Mouse (Mus musculus) limb, embryonic 11.5 days (tissue): Measurements from ENCODE around the gene Swsap1. TPM values are rescaled to one million over a fixed set of nuclear protein-coding genes. Genes with fewer than 3 reads are reported as not detected.
A peak's percentile ranks its signal among the peaks of the same experiment; 100 is the strongest.

Experiments used
- ATAC-seq: fragments of 200-750 bp; cut with Nextera tagmentation; 2 replicates; pipeline ENCODE4 v1.8.0; 2017; ENCODE audit warnings: low read depth; ENCODE audit not compliant: insufficient number of reproducible peaks, low FRiP score, low TSS enrichment
- DNase-seq: peaks from one replicate; pipeline ENCODE4 v3.0.0-alpha.2; 2015; ENCODE audit warnings: low spot score
- H3K27ac ChIP-seq: fragments of 300-500 bp; sonication (generic); replicated peaks from 2 replicates; pipeline ENCODE4 v1.5.1; 2014; ENCODE audit warnings: low read depth, mild to moderate bottlenecking, low read length
- H3K27me3 ChIP-seq: fragments of 300-500 bp; sonication (generic); 2 replicates; pipeline ENCODE4 v1.6.1; 2014; ENCODE audit warnings: mild to moderate bottlenecking, low read length, mixed read lengths; ENCODE audit not compliant: control insufficient read depth, insufficient read depth
- H3K36me3 ChIP-seq: fragments of 300-500 bp; sonication (generic); 2 replicates; pipeline ENCODE4 v1.6.1; 2014; ENCODE audit warnings: mild to moderate bottlenecking, low read length, moderate library complexity, mixed read lengths; ENCODE audit not compliant: control insufficient read depth, insufficient read depth
- H3K4me1 ChIP-seq: fragments of 300-500 bp; sonication (generic); 2 replicates; pipeline ENCODE4 v1.6.1; 2014; ENCODE audit warnings: low read length, mixed read lengths; ENCODE audit not compliant: control insufficient read depth, insufficient read depth
- H3K4me2 ChIP-seq: fragments of 300-500 bp; sonication (generic); 2 replicates; pipeline ENCODE4 v1.6.1; 2014; ENCODE audit warnings: low read depth, mild to moderate bottlenecking, moderate library complexity; ENCODE audit not compliant: severe bottlenecking
- H3K4me3 ChIP-seq: fragments of 300-500 bp; sonication (generic); 2 replicates; pipeline ENCODE4 v1.5.1; 2014; ENCODE audit warnings: low read depth, low read length
- H3K9ac ChIP-seq: fragments of 300-500 bp; sonication (generic); 2 replicates; pipeline ENCODE4 v1.6.1; 2014; ENCODE audit warnings: mild to moderate bottlenecking, low read length
- H3K9me3 ChIP-seq: fragments of 300-500 bp; sonication (generic); 2 replicates; pipeline ENCODE4 v1.6.1; 2016; ENCODE audit warnings: low read length; ENCODE audit not compliant: control insufficient read depth
- WGBS: fragments of 180-500 bp; shearing (Covaris S2); extraction: QIAGEN DNeasy Blood & Tissue Kit; methylation state at CpG from one replicate; pipeline ENCODE4 v1.1.7; 2014; 5-methylcytosine and 5-hydroxymethylcytosine counted together
- polyA plus RNA-seq: library from polyadenylated mRNA; unstranded; fragments of >200 nt; fragmentation: Nextera tagmentation; extraction: Ambion mirVana; gene quantifications from 2 replicates; pipeline ENCODE4 v1.2.1, GENCODE M21; 2014

The Swsap1 gene
- polyA plus RNA-seq, 1 experiment from 2014 or later, result 17.4 TPM

DNA sequence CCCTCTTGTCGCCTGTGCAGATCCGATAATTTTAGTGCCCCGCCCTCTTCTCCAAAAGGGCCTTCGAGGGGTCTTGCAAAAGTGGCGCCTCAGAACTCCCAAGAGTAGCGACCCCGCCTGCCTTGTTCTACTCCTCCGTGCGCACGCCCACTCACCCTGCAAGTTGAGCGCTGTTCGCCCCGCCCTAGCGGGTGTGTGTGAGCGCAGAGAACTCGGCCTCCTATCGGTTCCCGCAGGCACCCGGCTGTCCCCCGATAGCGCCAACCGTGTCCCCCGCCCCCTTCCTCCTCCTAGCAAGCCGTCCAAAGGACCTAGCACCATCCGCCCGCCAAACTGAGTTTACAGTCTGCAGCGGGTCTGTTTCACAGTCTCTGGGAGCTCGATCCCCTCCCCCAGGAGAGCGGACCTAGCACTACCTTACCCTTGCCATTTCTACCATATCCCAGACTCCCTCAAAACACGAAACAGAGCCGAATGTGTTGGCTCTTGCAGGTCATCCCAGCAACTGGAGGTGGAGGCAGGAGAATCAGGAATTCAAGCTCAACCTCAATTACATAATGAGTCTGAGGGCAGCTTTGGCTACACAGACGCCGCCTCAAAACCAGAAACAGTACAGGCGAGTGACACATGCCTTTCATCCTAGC lies 7.0 kb downstream of the Swsap1 start:
- peaks cover 36% of the 10 kb centered on the region for H3K27me3 ChIP-seq
- WGBS, result 3% methylated on average over 34 of the region's 34 CpGs
- H3K27ac ChIP-seq, result no peak overlapping the region
- H3K4me3 ChIP-seq, result peak overlapping the region; percentile 38
- peaks cover 6% of the 10 kb centered on the region; the same call in 1 of the 2 replicates for H3K36me3 ChIP-seq
- peak overlapping the region; percentile 76 for H3K4me2 ChIP-seq
- DNase-seq, result peak; percentile 79
- peak overlapping the region; percentile 27; the same call in 1 of the 2 replicates for H3K9ac ChIP-seq
- H3K9me3 ChIP-seq, result no peaks in the 10 kb centered on the region
- 0 out of 2 replicates have a peak, but pooled peaks cover 10% of the 10 kb centered on the region for H3K4me1 ChIP-seq
- peak; percentile 74 for ATAC-seq

DNA sequence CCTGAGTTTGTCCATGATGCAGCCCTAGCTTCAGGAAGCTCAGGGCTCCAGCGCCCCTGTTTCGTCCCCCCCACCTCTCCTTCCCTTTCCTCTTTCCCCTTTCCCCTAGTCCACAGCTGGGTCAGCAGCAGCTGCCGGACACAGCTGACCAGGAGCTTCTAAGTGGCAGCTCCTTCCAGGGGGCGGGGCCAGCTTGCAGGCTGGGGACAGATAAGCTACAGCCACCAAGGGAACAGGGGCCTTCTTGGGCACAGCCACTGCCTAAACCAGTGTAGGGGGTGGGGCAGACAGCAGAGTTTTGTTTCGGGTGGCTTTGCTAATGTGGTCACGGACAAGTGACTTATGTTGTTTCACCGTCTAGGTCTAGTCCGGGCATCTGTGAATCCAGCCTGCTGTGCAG lies 7.9 kb downstream of the Swsap1 start, which contains the start of gene Epor:
Gene Epor (minus strand): TSS at position 90 of the 400 bp plus-strand sequence.
- peak within 1 kb of the TSS; percentile 38 for H3K4me3 ChIP-seq
- H3K4me1 ChIP-seq, result 0 out of 2 replicates have a peak, but pooled peaks cover 10% of the 10 kb centered on the region
- no peak within 1 kb of the TSS for H3K27ac ChIP-seq
- ATAC-seq (0 out of 2 replicates have a peak, but pooled peaks have one; percentile 49), DNase-seq (peak; percentile 46)
- WGBS, result 18% methylated on average over 8 of the region's 8 CpGs
- H3K27me3 ChIP-seq, result peaks cover 36% of the 10 kb centered on the region
- peak within 1 kb of the TSS; percentile 76 for H3K4me2 ChIP-seq
- no peaks in the 10 kb centered on the region for H3K9me3 ChIP-seq
- no peak within 1 kb of the TSS; the same call in 1 of the 2 replicates for H3K9ac ChIP-seq
- peaks cover 4% of the 10 kb centered on the region; the same call in 1 of the 2 replicates for H3K36me3 ChIP-seq

DNA sequence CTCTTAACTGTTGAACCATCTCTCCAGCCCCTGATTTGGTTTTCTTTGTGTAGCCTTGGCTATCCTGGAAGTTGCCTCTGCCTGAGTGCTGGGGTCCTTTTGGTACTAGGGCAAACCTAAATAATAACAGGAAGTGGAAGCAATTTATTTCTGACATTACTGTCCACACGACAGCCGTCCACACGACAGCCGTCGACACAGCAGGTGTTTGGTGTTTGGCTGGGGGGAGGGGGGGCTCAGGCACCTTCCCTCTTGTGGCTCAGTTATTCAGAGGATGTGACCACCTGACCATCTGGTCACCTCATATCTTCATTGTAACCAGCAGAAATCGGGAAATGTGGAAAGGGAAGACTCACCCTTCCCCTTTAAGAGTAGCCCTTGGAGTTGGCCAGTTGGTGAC lies 13.3 kb downstream of the Swsap1 start:
- no peak overlapping the region for H3K9ac ChIP-seq
- H3K4me1 ChIP-seq, result no peaks in the 10 kb centered on the region
- ATAC-seq, result no peak
- no peaks in the 10 kb centered on the region for H3K36me3 ChIP-seq
- H3K4me3 ChIP-seq, result no peak overlapping the region
- no peaks in the 10 kb centered on the region for H3K27me3 ChIP-seq
- DNase-seq, result no peak
- WGBS, result 56% methylated on average over 6 of the region's 6 CpGs
- H3K9me3 ChIP-seq, result no peaks in the 10 kb centered on the region
- H3K4me2 ChIP-seq, result no peak overlapping the region
- H3K27ac ChIP-seq, result no peak overlapping the region

DNA sequence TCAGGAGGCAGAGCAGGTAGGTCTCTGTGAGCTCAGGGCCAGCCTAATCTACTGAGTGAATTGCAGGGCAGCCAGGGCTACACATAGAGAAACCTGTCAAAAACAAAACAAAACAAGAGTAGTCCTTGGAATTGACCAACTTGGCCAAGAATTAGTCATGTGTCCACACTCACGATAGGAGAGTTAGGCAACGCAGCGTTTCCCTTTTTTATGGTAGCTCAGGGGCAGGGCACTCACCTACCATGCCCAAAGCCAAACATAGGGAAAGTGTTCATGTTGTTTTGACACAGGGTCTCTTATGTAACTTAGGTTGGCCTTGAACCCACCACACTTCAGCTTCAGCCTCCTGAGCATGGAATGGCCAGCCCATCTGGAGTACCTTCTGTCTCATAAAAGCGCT lies 13.7 kb downstream of the Swsap1 start:
- ATAC-seq (no peak), DNase-seq (no peak)
- no peak overlapping the region for H3K4me2 ChIP-seq
- no peaks in the 10 kb centered on the region for H3K9me3 ChIP-seq
- H3K27me3 ChIP-seq, result no peaks in the 10 kb centered on the region
- no peak overlapping the region for H3K9ac ChIP-seq
- H3K27ac ChIP-seq, result no peak overlapping the region
- no peaks in the 10 kb centered on the region for H3K4me1 ChIP-seq
- WGBS, result 94% methylated on average over 4 of the region's 4 CpGs
- no peaks in the 10 kb centered on the region for H3K36me3 ChIP-seq
- H3K4me3 ChIP-seq, result no peak overlapping the region

DNA sequence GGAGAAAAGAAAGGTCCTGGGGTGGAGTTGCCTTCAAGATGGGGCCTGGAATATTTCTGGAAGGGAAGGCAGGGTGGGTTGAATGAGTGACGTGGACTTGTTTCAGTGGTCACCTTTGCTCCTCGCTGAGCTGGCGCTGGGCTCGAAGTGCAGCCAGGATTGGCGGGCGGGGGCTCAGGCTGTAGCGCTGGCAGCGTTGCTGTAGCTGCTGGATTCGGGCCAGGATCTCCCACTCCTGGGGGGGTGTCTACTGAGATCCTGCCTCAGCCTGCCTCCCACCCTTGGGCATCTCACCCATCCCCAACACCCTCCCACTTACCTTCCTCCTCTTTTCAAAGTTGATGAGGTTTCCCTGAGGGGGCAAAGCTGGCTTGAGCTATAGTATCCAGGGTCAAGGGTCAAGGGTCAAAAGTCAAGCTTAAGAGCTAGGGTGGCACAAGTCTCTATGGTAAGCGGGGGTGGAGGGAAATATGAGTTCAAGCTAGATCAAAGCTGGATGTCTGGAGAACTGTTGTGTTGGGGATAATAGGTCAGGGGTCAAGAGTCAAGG lies 21.1 kb downstream of the Swsap1 start:
- Histone ChIP-seq H3K9me3 (no peaks in the 10 kb centered on the region), H3K36me3 (no peaks in the 10 kb centered on the region), H3K4me1 (no peaks in the 10 kb centered on the region), H3K27ac (no peak overlapping the region), H3K4me3 (no peak overlapping the region), H3K9ac (no peak overlapping the region), H3K4me2 (no peak overlapping the region), H3K27me3 (no peaks in the 10 kb centered on the region)
- ATAC-seq, result no peak
- 91% methylated on average over 10 of the region's 10 CpGs for WGBS
- no peak for DNase-seq

DNA sequence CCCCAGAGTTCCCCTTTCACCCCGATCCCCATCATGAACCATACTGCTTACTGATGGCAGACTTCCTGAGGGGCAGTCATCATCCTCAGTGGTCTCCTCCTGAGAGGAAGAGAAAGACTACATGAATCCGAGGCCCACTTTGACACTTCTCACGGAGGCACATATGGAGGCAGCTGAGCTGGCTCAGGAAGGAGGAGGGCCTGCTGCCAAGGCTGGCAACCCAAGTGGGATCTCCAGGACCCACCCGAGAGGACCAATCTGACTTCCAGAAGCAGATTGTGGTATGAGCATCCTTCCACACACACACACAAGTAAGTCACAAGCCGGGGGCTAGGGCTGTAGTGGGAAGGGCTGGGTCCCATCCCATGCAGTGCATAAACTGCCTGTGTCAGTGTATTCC lies 21.8 kb downstream of the Swsap1 start:
- H3K9ac ChIP-seq, result no peak overlapping the region
- no peaks in the 10 kb centered on the region for H3K27me3 ChIP-seq
- H3K4me3 ChIP-seq, result no peak overlapping the region
- WGBS, result 88% methylated on average over 5 of the region's 5 CpGs
- H3K4me2 ChIP-seq, result no peak overlapping the region
- H3K36me3 ChIP-seq, result no peaks in the 10 kb centered on the region
- no peaks in the 10 kb centered on the region for H3K9me3 ChIP-seq
- ATAC-seq (no peak), DNase-seq (no peak)
- H3K4me1 ChIP-seq, result no peaks in the 10 kb centered on the region
- no peak overlapping the region for H3K27ac ChIP-seq

DNA sequence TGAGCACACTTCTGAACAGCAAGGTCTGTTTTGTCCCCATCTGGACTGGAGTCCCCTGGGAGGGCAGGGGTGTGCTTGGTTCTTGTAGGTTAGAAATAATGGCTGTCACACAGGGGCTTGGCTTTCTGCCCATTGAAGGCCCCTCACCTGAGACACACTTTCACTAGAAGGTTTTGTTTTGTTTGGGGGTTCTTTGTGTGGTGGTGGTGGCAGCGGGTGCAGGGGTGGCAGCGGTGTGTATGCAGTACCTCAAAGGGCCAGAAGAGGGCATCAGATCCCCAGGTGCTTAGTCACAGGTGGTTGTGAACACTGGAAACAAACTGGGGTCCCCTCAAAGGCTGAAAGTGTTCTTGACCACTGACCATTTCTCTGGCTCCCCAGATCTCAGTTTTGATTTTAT lies 22.4 kb downstream of the Swsap1 start:
- Histone ChIP-seq H3K9me3 (no peaks in the 10 kb centered on the region), H3K9ac (no peak overlapping the region), H3K4me3 (no peak overlapping the region), H3K27me3 (no peaks in the 10 kb centered on the region), H3K27ac (no peak overlapping the region), H3K4me2 (no peak overlapping the region), H3K36me3 (no peaks in the 10 kb centered on the region), H3K4me1 (no peaks in the 10 kb centered on the region)
- WGBS, result 37% methylated on average over 2 of the region's 2 CpGs
- ATAC-seq (no peak), DNase-seq (peak; percentile 43)

DNA sequence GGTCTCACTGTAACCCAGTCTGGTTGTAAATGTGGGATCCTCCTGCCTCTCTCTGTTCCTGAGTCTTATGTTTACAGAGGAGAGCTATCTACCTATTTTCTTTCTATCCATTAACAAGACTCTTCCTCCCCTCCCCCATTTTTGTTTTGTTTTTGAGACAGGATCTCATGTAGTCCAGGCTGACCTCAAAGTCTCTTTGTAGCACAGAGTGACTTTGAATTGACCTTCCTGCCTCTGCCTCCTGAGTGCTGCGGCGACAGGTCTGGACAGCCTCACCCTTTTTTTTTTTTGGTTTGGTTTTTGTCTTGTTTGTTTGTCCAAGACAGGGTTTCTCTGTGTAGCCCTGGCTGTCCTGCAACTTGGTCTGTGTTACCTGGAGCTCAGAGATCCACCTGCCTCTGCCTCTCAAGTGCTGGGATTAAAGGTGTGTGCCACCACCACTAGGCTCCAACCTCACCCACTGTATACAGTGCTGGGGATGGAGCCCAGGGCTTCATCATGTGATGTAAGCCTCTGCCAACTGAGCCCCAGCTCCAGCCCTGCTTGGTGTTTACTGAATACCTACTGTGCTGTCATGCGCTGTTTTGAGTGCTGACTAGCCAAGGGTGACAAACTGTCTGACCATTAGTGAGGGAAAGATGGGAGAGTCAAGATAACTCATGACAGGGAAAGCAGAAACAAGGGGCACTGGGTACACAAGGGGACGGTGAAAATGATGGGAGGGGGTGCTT lies 23.0 kb downstream of the Swsap1 start:
- ATAC-seq (0 out of 2 replicates have a peak, but pooled peaks have one; percentile 17), DNase-seq (no peak)
- no peak overlapping the region for H3K4me2 ChIP-seq
- H3K27me3 ChIP-seq, result no peaks in the 10 kb centered on the region
- H3K27ac ChIP-seq, result no peak overlapping the region
- H3K9me3 ChIP-seq, result no peaks in the 10 kb centered on the region
- H3K9ac ChIP-seq, result no peak overlapping the region
- no peaks in the 10 kb centered on the region for H3K36me3 ChIP-seq
- 92% methylated on average over 4 of the region's 4 CpGs for WGBS
- no peak overlapping the region for H3K4me3 ChIP-seq
- no peaks in the 10 kb centered on the region for H3K4me1 ChIP-seq
